Mouse (Mus musculus) T-helper 2 cell (primary cell): ENCODE measurements around the gene Zfp804a.

Experiments
- in situ Hi-C: fragments of 300-600 bp; cut with MboI, MseI; formaldehyde crosslinking; loops from one replicate; pipeline ENCODE4 v1.15.1; 2025; ENCODE audit warnings: high pct_unique_total_duplicates

Zfp804a gene

DNA sequence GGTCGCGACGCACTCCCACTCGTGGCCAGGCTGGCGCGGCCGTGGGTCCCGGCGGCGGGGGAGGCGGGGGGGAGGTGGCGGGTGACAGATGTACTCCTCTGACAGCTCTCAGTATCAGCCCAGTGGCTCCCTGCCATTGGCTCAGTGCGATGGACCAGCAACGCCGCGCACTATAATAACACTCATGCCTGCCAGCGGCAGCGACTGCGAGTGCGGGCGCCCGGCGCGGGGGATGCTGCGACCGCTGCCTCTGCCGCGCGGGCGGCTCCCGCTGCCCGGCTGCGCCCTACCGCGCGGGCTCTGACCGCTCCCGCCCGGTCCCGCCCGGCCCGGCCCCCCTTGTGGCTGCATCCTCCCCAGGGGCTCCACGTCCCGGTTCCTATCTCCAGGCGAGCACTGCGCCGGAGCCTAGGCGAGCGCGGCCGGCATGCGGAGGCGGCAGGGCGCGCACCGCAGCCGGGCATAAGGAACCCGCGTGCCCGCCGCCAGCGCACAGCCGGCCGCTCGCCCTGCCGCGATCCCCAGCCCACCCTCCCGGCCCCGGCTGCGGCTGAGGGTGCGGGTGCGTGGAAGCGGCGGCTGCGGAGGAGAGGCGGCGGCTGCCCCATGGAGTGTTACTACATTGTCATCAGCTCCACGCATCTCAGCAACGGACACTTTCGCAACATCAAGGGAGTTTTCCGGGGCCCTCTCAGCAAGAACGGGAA, at the start of gene Zfp804a:
Zfp804a (plus strand) TSS at position 38 of the 707 bp plus-strand sequence.
- in situ Hi-C loops = no loop called here

DNA sequence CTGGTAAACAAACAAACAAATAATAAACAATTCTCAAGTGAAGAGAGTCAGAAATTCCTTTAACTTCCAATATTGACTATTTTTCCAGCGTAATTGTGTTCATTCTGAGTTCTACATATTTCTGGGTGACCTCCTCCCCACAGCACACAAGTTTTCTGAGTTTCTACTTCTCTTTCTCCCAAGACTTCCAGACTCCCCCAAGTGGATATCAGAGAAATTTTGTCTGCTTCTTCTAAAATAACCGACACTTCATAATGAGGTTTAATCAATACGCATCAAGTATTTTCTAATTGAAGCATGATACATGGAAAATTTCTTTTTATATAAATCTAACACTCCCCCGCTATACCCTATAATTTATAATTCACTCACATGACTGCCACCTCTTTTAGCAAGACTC, 1.4 kb upstream of the Zfp804a start:
- in situ Hi-C loops = no loop called here

GRCm38 (mm10) chr2:82052338-82053184, 461 bp upstream of the Zfp804a start:
- in situ Hi-C loops = no loop called here

DNA sequence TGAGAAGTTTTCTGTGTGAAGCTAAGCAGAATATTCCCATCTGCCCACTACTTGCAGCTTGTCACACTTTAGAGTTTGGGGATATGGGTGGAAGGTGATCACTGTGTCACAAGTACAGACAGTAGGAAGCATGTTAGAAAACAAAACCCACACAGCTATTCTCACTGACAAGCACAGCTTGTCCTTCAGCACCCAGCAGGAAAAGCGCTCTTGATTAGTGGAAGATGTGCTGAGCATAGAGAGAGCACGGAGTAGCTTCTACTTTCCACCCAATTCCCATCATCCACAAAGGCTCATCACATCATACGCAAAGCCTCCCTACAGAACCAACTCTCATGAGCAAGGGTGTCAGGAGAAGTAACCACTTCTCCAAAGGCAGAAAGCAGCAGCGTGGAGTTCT, 1.4 kb downstream of the Zfp804a start:
- in situ Hi-C loops = no loop called here

DNA sequence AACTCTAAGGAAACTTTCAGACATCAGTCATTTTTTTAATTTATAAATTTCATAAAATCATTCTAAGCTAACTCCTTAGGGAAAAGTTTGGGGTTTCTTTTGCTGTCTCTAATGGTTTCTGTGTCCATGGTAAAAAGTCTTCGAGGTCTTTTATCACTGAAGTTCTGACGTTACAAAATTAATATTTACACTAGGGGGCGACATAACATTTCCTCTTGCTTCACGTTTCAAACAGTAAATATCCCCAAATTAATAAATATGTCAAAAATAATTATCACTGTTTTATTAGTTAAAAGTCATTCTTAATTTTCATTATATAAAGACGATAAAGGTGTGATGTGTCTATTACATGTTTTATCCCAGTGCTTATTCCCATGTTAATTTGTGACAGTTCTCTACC, 11.6 kb downstream of the Zfp804a start:
- in situ Hi-C loops = no loop called here

DNA sequence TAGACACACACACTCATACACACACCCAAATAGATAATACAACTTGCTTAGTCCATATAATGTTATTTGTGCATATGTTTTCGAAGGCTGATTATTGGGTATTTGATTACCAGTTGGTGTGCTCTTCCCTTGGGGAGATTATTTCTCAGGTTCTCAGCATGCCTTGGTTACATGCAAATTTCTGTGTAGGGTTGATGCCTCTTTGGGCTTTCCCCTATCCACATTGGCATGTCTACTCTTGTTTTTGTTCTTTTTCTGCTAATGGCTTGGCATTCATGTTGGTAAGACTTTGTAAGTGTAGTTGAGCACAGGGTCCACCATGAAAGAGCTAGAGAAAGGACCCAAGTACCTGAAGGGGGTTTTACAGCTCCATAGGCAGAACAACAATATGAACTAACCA, 14.9 kb downstream of the Zfp804a start:
- in situ Hi-C loops = no loop called here

- in situ Hi-C loops = no loop called here
These were observed 16.1 kb downstream of the Zfp804a start for GRCm38 (mm10) chr2:82069172-82069571.

DNA sequence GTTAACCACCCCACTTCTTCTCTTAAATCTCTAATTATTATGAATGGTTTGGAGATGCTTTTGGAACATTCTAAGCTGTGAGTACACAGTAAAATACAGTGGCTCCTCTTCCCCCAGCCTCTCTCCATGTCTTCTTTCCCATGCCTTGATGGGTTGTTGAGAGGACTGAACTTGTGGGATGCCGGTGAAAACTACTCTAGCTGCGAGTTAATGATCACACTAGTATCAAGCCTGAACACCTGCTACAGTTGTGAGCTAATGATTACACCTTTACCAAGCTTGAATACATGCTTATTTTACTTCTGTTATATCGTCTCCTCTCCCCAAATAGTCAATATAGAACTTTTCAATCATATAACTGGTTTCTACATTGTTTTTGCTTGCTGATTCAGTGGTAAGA, 23.9 kb downstream of the Zfp804a start:
- in situ Hi-C loops = no loop called here

DNA sequence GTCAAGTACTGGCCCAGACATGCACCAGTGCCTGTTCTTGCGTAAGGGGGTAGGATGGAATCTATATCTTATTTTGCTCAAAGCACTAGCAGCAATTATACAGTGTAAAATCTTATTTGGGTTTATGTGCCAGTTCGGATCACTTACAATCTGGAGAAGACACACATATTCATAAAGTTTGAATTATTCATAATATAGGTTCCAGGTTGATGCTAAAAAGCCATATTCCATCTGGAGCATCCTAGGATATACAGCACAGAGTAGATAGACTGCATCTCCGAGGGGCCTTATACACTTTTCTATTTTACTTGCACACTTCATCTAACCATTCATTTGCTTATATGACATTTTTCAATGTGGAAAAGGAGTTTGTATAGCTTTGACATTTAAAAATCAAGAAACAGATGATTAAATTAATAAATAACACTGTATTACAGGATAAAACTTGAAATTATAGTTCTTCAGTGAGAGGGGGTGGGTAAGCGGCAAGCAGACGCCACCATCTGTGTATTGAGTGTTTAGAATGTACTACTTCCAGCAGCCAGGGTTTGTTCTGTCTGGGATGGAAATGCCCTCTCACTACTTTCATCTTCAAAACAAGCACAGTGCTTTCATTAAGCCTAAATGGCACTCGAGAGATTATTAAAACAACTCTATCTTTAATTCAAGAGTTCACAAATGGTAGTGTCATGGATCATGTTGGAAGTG, 25.4 kb downstream of the Zfp804a start:
- in situ Hi-C loops = no loop called here

DNA sequence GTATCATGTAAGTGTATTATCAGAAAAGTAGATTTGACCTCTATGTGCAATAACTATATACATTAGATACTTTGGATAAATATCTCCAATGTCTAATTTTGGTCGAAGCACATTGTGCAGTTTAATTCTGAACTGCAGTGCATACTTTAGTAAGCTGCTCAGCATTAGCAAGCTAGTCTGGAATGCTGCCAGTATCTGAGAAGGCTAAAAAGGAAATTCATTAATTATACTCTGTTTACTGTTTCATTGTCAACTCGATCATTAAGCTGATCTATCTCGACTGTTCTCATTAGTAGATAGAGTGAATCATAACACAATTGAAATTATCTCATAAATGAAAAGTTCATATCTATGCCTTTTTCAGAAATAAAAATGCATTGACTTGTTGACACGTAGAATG, 27.7 kb downstream of the Zfp804a start:
- in situ Hi-C loops = no loop called here

DNA sequence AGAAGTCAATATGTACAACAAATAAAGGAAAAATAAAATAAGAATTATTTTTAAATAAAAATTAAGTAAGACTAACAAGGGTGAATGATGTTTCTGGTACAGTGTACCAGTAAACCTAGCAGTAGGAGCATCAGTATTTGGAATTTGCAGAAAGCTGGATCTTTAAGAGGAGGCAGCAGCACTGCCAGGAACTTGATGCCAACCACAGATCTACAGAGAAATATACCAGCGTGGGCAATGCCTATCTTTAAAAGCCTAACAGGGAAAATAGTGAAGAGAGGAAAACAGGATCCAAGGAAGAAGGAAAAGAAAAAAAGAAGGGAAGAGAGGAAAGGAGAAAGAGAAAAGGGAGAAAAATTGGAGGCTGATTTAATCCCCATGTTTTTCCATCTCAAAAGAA, 60.1 kb downstream of the Zfp804a start:
- in situ Hi-C loops = no loop called here

DNA sequence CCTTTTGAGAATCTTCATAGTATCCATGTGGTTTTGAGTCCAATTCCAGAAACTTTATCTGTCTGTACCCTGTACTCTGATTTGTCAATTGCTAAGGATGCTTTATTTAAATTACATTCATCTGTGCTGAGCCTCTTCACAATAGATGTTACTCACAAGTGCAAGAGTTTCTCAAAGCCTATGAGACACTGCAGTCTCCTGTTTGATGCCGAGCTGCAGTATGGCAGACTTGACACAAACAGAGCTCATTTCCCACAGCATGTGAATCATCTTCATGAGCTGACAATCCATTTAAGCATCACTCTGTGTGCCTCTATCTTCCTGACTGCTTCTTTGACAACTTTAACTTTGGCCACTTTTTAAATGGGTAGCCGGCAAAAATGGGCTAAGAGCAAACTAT, 60.6 kb downstream of the Zfp804a start:
- in situ Hi-C loops = no loop called here

DNA sequence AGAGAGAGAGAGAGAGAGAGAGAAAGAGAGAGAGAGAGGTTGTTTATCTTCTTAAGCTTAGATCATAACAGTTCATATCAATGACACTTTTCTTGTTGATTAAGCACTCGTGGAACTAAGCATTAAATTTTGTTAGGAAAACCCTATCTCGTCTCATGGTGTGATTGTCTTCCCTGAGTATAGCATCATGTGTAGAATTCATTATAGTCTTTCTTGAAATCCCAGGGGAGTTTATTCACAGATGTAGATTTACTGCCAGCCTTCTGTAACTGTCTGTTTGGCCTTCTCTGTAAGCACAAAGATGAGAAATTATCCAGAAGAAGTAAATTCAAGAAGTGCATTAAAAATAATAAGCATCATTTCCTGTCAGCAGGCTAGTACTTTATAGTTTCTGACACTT, 66.6 kb downstream of the Zfp804a start:
- in situ Hi-C loops = no loop called here

DNA sequence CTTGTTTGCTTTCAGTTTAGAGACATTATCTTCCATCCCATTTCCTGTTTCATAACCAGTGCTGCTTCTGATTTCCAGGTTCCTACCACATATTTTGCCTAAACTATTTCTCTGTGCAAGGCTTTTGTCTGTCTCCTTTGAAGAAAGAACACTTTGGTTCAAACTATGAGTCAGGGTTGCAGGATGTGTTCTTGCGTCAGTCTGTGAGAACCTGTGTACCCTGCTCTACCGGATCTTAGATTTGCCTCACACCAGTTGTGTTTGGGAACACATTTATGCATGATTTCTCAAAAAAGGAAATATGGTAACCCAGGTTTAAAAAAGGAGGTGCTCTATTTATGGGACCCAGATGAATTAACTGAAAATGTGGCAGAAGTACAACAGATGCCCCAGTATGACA, 125.7 kb downstream of the Zfp804a start:
- in situ Hi-C loops = no loop called here

GRCm38 (mm10) chr2:82181010-82181409, 128.0 kb downstream of the Zfp804a start:
- in situ Hi-C loops = no loop called here

DNA sequence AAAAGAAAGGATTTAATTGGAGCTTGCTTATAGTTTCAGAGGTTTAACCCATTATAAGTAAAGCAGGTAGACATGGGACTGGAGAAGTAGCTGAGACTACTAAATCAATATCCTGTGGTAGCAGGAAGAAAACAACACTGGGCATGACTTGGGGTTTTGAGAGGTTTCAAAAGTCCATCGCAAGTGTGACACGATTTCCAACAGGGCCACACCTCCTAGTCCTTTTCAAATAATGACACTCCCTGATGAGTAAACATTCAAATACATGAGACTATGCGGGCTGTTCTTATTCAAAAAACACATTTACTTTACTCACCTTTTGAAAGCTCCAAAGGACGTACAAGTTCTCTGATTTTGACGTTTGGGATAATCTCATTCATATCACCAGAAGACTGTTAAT, 146.9 kb downstream of the Zfp804a start:
- in situ Hi-C loops = no loop called here

DNA sequence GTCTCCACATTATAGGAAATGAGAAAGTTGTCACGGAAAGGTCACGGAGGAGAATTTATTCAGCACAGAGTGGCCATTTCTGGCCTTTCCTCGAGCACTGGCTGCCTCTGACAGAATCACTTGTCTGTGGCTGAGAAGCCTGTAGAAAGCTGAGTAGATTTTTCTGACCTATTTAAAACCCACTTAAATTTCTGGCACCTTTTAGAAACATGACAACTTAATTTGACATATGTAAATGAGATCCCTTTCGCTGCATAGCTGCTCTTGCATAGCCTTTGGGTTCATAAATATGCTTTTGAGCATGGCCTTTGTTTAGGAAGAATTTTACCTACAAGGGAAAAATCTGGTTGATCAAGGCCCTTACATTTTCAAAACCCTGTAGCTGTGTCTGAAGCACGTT, 147.6 kb downstream of the Zfp804a start:
- in situ Hi-C loops = no loop called here

GRCm38 (mm10) chr2:82210605-82211004, 157.6 kb downstream of the Zfp804a start:
- in situ Hi-C loops = no loop called here

GRCm38 (mm10) chr2:82211972-82212371, 158.9 kb downstream of the Zfp804a start:
- in situ Hi-C loops = no loop called here

DNA sequence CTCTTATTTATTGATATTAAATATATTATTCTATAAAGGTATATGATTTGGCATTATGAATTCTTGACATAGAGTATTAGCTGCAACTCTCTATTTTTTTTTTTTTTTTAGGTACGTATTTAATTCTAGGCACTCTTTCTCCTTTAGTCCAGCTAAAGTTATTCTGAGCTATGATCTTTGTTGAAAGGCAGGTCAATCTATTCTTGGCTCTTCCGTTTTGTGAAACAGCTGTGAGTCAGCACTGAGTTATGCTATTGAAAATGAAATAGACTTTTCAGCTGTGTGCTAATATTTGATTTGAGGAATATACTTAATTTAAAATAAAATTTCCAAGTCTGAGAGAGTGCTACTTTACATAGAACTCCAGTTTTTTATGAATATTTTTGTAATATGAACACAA, 164.9 kb downstream of the Zfp804a start:
- in situ Hi-C loops = no loop called here

DNA sequence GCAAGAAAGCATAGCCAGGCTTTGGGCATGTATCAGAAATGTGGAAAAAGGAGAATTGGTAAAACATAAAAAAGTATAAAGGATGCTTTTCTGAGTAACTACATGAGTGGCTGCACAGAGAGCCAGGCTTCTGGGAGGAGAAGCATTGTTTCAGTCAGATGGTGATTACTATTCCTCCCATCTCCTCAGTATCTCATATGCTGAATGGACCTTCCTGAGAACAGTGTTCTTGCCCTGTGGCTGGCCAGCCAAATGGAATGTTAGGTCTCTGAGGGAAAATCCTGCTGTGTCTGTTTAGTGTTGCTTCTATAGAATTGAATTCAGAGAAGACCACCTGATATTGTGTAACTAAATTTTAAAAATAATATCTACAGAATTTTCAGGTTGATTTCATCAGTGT, 193.0 kb downstream of the Zfp804a start:
- in situ Hi-C loops = no loop called here

DNA sequence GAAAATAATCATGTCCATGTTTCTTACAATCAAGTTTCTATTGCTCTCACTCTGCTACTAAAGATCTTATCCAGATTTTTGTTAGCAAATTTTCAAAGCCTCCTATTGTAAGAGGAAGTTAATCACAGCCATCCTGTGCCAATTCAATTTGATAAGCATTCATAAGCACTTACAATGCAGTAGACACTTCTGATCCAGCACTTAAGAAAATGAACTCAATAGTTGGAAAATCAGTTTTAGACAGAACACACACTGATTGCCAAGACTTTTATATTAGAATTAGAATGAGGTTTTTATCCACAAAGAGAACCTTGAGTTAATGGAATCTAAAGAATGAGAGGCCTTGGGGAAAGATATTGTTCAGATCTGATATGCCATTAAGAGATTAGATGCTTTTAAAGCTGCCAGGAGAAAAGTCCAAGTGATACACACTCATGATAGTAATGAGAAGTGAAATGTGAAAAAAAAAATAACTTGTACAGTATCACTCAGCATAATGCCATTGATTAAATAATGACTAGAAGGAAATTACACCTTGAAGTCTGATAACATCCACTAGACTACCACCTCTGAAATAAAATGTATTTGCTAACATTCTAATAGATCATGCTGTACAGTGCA, 194.0 kb downstream of the Zfp804a start:
- in situ Hi-C loops = no loop called here
